Mouse (Mus musculus) embryonic fibroblast, embryonic 13.5 days (primary cell): ENCODE data around the gene Vmac. TPM values are rescaled to one million over a fixed set of nuclear protein-coding genes. Genes with fewer than 3 reads are reported as not detected.

Experiments
- H3K27ac ChIP-seq: 2 replicates; pipeline ENCODE4 v1.5.1; 2012; ENCODE audit warnings: low read length, control low read depth, inconsistent platforms; ENCODE audit not compliant: insufficient read depth
- H3K4me1 ChIP-seq: 2 replicates; pipeline ENCODE4 v1.6.1; 2011; ENCODE audit warnings: low read length; ENCODE audit not compliant: control insufficient read depth, insufficient read depth
- H3K4me3 ChIP-seq: 2 replicates; pipeline ENCODE4 v1.5.1; 2011; ENCODE audit warnings: mild to moderate bottlenecking, control low read depth, low read length; ENCODE audit not compliant: insufficient read depth
- CTCF ChIP-seq: IDR thresholded peaks from 2 replicates; pipeline ENCODE4 v1.5.1; 2011; ENCODE audit warnings: mild to moderate bottlenecking, control low read depth, low read length, moderate library complexity, borderline replicate concordance; ENCODE audit not compliant: insufficient read depth
- POLR2A ChIP-seq: IDR thresholded peaks from 2 replicates; pipeline ENCODE4 v1.6.1; 2011; ENCODE audit warnings: low read depth, mild to moderate bottlenecking, control low read depth, low read length, moderate library complexity
- polyA plus RNA-seq: library from polyadenylated mRNA; stranded (reverse); fragments of >200 nt; gene quantifications from 2 replicates; pipeline ENCODE4 v1.2.4, GENCODE M21; 2011; ENCODE audit warnings: low read depth; ENCODE audit not compliant: missing spikeins, insufficient read length

Gene Vmac
- polyA plus RNA-seq, 1 experiment = 15.1 TPM

GRCm38 (mm10) chr17:56668384-56669144 lies 49.3 kb downstream of the Vmac start:
- no peaks in the 10 kb centered on the region for H3K4me1 ChIP-seq
- H3K27ac ChIP-seq = no peak overlapping the region
- TF ChIP-seq CTCF (peak; percentile 87), POLR2A (no peak)
- H3K4me3 ChIP-seq = peak overlapping the region; percentile 25

DNA sequence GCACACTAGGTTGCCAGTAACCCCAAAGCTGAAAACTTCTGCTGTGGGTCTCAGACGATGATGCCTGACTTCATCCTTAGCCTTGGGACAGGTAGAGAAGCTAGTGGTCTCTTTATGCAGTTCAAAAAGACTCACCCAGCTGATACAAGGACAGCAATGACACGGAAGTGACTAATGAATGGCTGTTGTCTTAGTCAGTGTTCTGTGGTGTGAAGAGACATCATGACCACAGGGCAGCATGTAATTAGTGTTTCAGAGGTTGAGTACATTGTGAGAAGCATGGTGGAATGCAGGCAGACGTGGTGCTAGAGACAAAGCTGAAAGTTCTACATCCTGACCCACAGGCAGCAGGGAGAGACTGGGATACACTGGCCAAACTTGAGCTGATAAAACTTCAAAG lies 50.2 kb downstream of the Vmac start:
- no peaks in the 10 kb centered on the region for H3K4me1 ChIP-seq
- no peak overlapping the region for H3K27ac ChIP-seq
- TF ChIP-seq POLR2A (no peak), CTCF (no peak)
- no peak overlapping the region for H3K4me3 ChIP-seq

GRCm38 (mm10) chr17:56666384-56666783 lies 51.4 kb downstream of the Vmac start:
- H3K4me1 ChIP-seq = no peaks in the 10 kb centered on the region
- TF ChIP-seq POLR2A (no peak), CTCF (no peak)
- H3K27ac ChIP-seq = no peak overlapping the region
- no peak overlapping the region for H3K4me3 ChIP-seq

DNA sequence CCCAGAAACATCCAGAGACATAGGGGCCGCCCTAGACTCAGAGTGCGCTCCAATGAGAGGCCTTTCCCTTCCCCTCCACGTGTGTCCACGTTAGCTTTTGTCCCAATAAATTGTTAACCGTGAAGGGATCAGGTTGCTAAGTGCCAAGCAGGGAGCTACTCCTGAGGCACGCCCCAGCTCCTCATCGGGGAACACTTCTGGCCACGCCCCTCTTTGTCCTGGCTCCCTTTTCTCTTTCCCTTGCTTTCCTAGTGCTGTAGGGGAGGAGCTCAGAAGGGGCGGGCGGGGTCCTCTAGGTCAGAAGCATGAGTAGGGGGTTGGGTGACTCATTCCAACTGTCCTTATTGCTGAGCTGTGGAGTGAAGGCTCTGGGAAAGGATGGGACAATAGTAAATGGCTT lies 53.5 kb downstream of the Vmac start:
- no peaks in the 10 kb centered on the region for H3K4me1 ChIP-seq
- H3K27ac ChIP-seq = no peak overlapping the region
- TF ChIP-seq CTCF = no peak
- TF ChIP-seq POLR2A = no peak
- H3K4me3 ChIP-seq = no peak overlapping the region

Other genes with a start within 250 kb of the Vmac start
- gene Ptprs, start 241.5 kb downstream of the Vmac start, polyA plus RNA-seq = 177 and 208 TPM in 2 replicates
- not detected in 2 replicates for gene Znrf4, start 205.6 kb downstream of the Vmac start, polyA plus RNA-seq
- gene Gm20219, start 163.6 kb downstream of the Vmac start, polyA plus RNA-seq = 0.38 and 0.54 TPM in 2 replicates
- 58.1 and 60.9 TPM in 2 replicates for gene Safb2, start 133.4 kb downstream of the Vmac start, polyA plus RNA-seq
- gene Safb, start 133.2 kb downstream of the Vmac start, polyA plus RNA-seq = 67.2 and 76.1 TPM in 2 replicates
- 134 and 146 TPM in 2 replicates for gene 2410015M20Rik, start 108.3 kb downstream of the Vmac start, polyA plus RNA-seq
- 200 and 331 TPM in 2 replicates for gene Rpl36, start 104.6 kb downstream of the Vmac start, polyA plus RNA-seq
- 84.6 and 91.7 TPM in 2 replicates for gene Lonp1, start 91.1 kb downstream of the Vmac start, polyA plus RNA-seq
- 0.38 and 0.56 TPM in 2 replicates for gene Catsperd, start 89.9 kb downstream of the Vmac start, polyA plus RNA-seq
- 42.3 and 45.7 TPM in 2 replicates for gene Ranbp3, start 44.7 kb downstream of the Vmac start, polyA plus RNA-seq
- gene Ndufa11, start 255 bp downstream of the Vmac start, polyA plus RNA-seq = 114 and 127 TPM in 2 replicates
- not detected in 2 replicates for gene Nrtn, start 39.5 kb upstream of the Vmac start, polyA plus RNA-seq
- gene Dus3l, start 46.7 kb upstream of the Vmac start, polyA plus RNA-seq = 17.4 and 17.6 TPM in 2 replicates
- not detected in 2 replicates for gene Prr22, start 52.2 kb upstream of the Vmac start, polyA plus RNA-seq
- 0.70 and 0.86 TPM in 2 replicates for gene Rfx2, start 113.0 kb upstream of the Vmac start, polyA plus RNA-seq
- gene Acsbg2, start 156.4 kb upstream of the Vmac start, polyA plus RNA-seq = not detected in 2 replicates
- not detected in 2 replicates for gene 1700061G19Rik, start 157.5 kb upstream of the Vmac start, polyA plus RNA-seq
- gene Mllt1, start 217.4 kb upstream of the Vmac start, polyA plus RNA-seq = 32.8 and 33.6 TPM in 2 replicates